In the genomic region with DNA sequence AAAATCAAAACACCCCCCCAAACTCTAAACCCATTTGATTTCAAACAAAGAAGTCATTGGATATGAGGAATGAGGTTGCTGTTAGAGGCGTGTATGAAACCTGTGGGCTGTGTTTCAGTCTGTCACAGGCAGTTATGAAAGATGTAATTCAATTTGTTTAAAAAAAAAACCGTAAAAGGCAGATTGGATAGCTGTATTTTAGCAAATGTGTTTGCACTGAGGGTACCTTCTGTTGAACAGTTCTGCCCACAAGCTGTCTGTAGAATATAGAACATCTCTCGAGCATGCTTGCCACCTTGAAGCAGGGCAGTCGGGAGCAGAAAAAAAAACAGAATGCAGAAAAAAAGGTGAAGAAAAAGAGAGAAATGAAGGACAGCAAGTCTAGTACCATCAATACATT, we compare ENCODE assay signal across 14 mouse cellular contexts.
DNase-seq lines count a peak whose midpoint lies in the region; ATAC-seq and TF ChIP-seq lines count a peak whose summit lies in the region.
"Had no signal": no experiment of that assay in that cellular context is flagged by ENCODE, and none has a peak within 500 bp of the region (broad histone marks: within the 10 kb centered on the region; RNA-seq: fewer than 3 reads in every experiment).

No protein-coding gene starts in this region.

- no peak for TF ChIP-seq POLR2A in heart, adult 2 months (IDR thresholded peaks at IDR 0.05; ENCODE audit: insufficient read depth, low read depth, low read length)
- no peak for TF ChIP-seq POLR2A in myocyte (IDR thresholded peaks at IDR 0.05; ENCODE audit: insufficient read length, low read depth)

- no peak overlapping the region for H3ac ChIP-seq in myocyte (ENCODE audit: control insufficient read depth, insufficient read length)

- no peak for DNase-seq in heart, adult 2 months
- DNase-seq in heart, adult 8-10 months (ENCODE audit: low spot score), result no peak
- peak; percentile 49 to 82 for DNase-seq in left cerebral cortex, postnatal 25 days (ENCODE audit: low spot score in 2 of 2)
- no peak for DNase-seq in left cerebral cortex, postnatal 36 days (ENCODE audit: low spot score in 2 of 2)
- peak; percentile 67 for DNase-seq in forebrain, postnatal 0 days
- DNase-seq in liver, result no peak
- DNase-seq: cerebellum, adult 8-10 months; kidney, adult 2 months; liver, postnatal 0 days; lung, postnatal 10 days had no signal

- TF ChIP-seq CTCF in heart, adult 2 months (IDR thresholded peaks at IDR 0.05), result no peak
- TF ChIP-seq CTCF in forebrain, postnatal 0 days (IDR thresholded peaks at IDR 0.05; ENCODE audit: low read depth), result no peak

- intact Hi-C loops in heart, adult 2 months (cut with DNase I), result no loop called here
- intact Hi-C loops in left cerebral cortex, postnatal 25 days (cut with DNase I), result loop anchor here (2.0 to 10.0 kb wide), 3 partner anchors 86 to 476 kb away; partner anchors contain the start of gene Fat3
- intact Hi-C loops in left cerebral cortex, postnatal 36 days (cut with DNase I), result loop anchor here (5.0 to 10.0 kb wide), 3 partner anchors 83 to 476 kb away; partner anchors contain the start of gene Fat3

- no peaks in the 10 kb centered on the region for H3K27me3 ChIP-seq in heart, adult 2 months (ENCODE audit: control insufficient read depth, insufficient read depth, low read length)
- H3K27me3 ChIP-seq in forebrain, postnatal 0 days (ENCODE audit: insufficient read depth, low read length), result no peaks in the 10 kb centered on the region
- H3K27me3 ChIP-seq in myocyte (ENCODE audit: control insufficient read depth, insufficient read depth, insufficient read length), result no peaks in the 10 kb centered on the region

- TF ChIP-seq EP300 in heart, adult 2 months (IDR thresholded peaks at IDR 0.05; ENCODE audit: insufficient read depth, low read depth, low read length), result no peak

- no peak overlapping the region for H3K4me2 ChIP-seq in forebrain, postnatal 0 days (ENCODE audit: low read depth)
- peak overlapping the region; percentile 24 for H3K4me2 ChIP-seq in myocyte (ENCODE audit: low read depth)

- 0 out of 2 replicates have a peak overlapping the region, but pooled peaks have one; percentile 38 for H3K27ac ChIP-seq in heart, adult 2 months
- peak overlapping the region; percentile 30; the same call in 1 of the 2 replicates for H3K27ac ChIP-seq in forebrain, postnatal 0 days (ENCODE audit: low read depth, low read length)
- H3K27ac ChIP-seq: stomach, postnatal 0 days had no signal

- H3K79me2 ChIP-seq in heart, adult 2 months (replicated peaks; ENCODE audit: control insufficient read depth, insufficient read depth, low read length), result no peaks in the 10 kb centered on the region
- no peaks in the 10 kb centered on the region for H3K79me2 ChIP-seq in myocyte (ENCODE audit: control insufficient read depth, insufficient read depth)

- H3K4me1 ChIP-seq in heart, adult 2 months (ENCODE audit: control insufficient read depth, insufficient read depth, low read length), result peaks cover 3% of the 10 kb centered on the region
- peaks cover 13% of the 10 kb centered on the region; the same call in 1 of the 2 replicates for H3K4me1 ChIP-seq in forebrain, postnatal 0 days (ENCODE audit: insufficient read depth)

- H3K9ac ChIP-seq in heart, adult 2 months (ENCODE audit: low read depth, low read length), result no peak overlapping the region
- no peak overlapping the region for H3K9ac ChIP-seq in forebrain, postnatal 0 days
- H3K9ac ChIP-seq: liver, postnatal 0 days had no signal

- no peak overlapping the region for H3K4me3 ChIP-seq in heart, adult 2 months
- no peak overlapping the region for H3K4me3 ChIP-seq in forebrain, postnatal 0 days (ENCODE audit: low read depth, low read length)
- H3K4me3 ChIP-seq in myocyte, result no peak overlapping the region
- H3K4me3 ChIP-seq: erythroblast, embryonic 14.5 days had no signal

- H3K9me3 ChIP-seq in forebrain, postnatal 0 days (ENCODE audit: low read length), result no peaks in the 10 kb centered on the region

- 70% methylated on average over 4 of the region's 4 CpGs for WGBS in heart, adult 2 months
- WGBS in forebrain, postnatal 0 days, result 36% methylated on average over 4 of the region's 4 CpGs

- ATAC-seq in forebrain, postnatal 0 days, result peak; percentile 53
- ATAC-seq: inflammation-experienced regulatory T-cells, adult 6 months; liver, postnatal 0 days had no signal

- H3K36me3 ChIP-seq in heart, adult 2 months (ENCODE audit: control insufficient read depth, insufficient read depth, low read length), result no peaks in the 10 kb centered on the region
- no peaks in the 10 kb centered on the region for H3K36me3 ChIP-seq in forebrain, postnatal 0 days (ENCODE audit: insufficient read depth)
- H3K36me3 ChIP-seq in myocyte (ENCODE audit: control insufficient read depth, insufficient read depth), result no peaks in the 10 kb centered on the region

TF ChIP-seq in myocyte, 11 proteins besides CTCF, POLR2A, EP300 and RAD21:
- TF ChIP-seq MYOD1 (IDR thresholded peaks at IDR 0.05; ENCODE audit: control insufficient read depth in 1 of 3, insufficient read length in 2 of 3, low read depth in 2 of 3) (no peak), REST (IDR thresholded peaks at IDR 0.05; ENCODE audit: insufficient read depth, insufficient read length) (no peak), E2F4 (IDR thresholded peaks at IDR 0.05; ENCODE audit: insufficient read depth) (no peak), TCF3 (IDR thresholded peaks at IDR 0.05; ENCODE audit: insufficient read length, low read depth) (no peak), USF1 (IDR thresholded peaks at IDR 0.05; ENCODE audit: low read depth) (no peak), SRF (IDR thresholded peaks at IDR 0.05; ENCODE audit: control insufficient read depth, insufficient read length, low read depth) (no peak), MYOG (IDR thresholded peaks at IDR 0.05; ENCODE audit: control insufficient read depth in 1 of 3, insufficient read depth in 1 of 3, insufficient read length in 2 of 3, low read depth in 2 of 3) (no peak), POLR2AphosphoS2 (IDR thresholded peaks at IDR 0.05; ENCODE audit: insufficient read length, low read depth) (no peak), MAX (IDR thresholded peaks at IDR 0.05; ENCODE audit: low read depth) (no peak), TCF12 (IDR thresholded peaks at IDR 0.05; ENCODE audit: insufficient read depth, poor library complexity, severe bottlenecking) (no peak), CEBPB (IDR thresholded peaks at IDR 0.05; ENCODE audit: insufficient read depth, poor library complexity, severe bottlenecking) (no peak)

Comparison
In these comparisons a context has a peak if more than half of its experiments do, and no peak if none do; other contexts are left out.
1. DNase-seq: peak in left cerebral cortex, postnatal 25 days (2 of 2) and forebrain, postnatal 0 days (single experiment); none in heart, adult 2 months (0 of 2), heart, adult 8-10 months (single experiment), left cerebral cortex, postnatal 36 days (0 of 2) and liver (single experiment).